Mouse (Mus musculus) gastrocnemius, postnatal 4 days (tissue): ENCODE measurements around the gene Frmd4a. TPM values are rescaled to one million over a fixed set of nuclear protein-coding genes. Genes with fewer than 3 reads are reported as not detected.
"Not testable (repeated sequence)": the region's sequence is repeated elsewhere in the genome, so short reads cannot be mapped to it uniquely, and the experiment has no call there.

Experiments
- DNase-seq, 2 experiments: peaks; one replicate each; pipeline ENCODE4 v3.0.0; 2021 to 2022; ENCODE audit warnings: low spot score in 2 of 2, mixed read lengths in 2 of 2
- total RNA-seq, 2 experiments: library from RNA; stranded (reverse); gene quantifications; 2 replicates each; pipeline ENCODE4 v1.2.3; 2021

Gene Frmd4a
- total RNA-seq, 2 experiments from 2014 or later: 32.9 to 38.0 TPM

DNA sequence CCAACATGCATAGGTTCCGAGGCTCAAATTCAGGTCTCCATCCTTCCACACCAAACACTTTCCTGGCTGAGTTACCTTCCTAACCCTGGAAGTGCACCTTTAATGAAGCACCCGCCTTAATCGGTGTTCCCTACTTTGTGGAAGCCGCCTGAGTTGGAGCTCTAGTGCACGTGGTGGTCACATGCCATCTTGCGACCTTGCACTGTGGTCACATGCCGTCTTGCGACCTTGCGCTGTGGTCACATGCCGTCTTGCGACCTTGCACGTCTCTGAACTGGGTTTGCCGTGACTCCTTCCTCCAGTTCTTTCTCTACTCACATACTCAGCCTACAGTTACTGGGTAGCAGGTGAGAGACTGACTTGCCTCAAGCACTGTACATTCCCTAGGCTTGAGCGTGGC lies 531.8 kb downstream of the Frmd4a start:
- DNase-seq: no peak

DNA sequence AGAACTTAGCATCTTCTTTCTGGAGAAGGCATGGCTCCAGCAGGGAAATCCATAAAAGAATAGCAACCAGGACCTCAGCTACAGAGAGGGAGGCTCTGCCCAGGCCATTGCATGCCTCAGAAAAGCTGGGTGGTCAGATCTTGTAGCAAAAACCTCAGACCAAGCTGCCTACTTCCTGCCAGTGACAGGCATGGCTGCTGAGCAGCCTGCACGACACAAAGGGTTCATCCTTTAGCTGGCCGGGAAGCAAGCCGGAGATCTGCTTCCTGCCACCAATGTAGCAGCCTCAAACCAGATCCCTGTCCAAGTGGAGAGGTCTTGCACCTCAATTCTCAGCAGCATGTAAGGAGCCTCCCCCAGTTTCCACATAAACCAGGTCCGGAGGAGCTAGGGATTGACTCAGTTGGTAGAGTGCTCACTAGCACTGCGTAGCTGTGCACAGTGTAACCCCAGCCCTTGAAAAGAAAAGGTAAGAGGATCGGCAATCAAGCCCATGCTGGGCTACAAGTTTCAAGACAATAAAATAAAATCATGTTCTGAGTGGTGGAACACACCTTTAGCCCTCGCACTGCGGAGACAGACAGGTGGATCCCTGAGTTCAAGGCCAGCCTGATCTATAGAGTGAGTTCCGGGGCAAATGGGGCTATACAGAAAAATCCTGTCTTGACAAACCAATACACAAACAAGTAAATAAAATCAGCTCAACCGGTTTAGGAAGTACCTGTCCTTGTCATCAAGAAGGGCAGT lies 532.7 kb downstream of the Frmd4a start:
- no peak for DNase-seq

- no peak for DNase-seq
These were observed 533.9 kb downstream of the Frmd4a start for GRCm38 (mm10) chr2:4551438-4551837.

DNA sequence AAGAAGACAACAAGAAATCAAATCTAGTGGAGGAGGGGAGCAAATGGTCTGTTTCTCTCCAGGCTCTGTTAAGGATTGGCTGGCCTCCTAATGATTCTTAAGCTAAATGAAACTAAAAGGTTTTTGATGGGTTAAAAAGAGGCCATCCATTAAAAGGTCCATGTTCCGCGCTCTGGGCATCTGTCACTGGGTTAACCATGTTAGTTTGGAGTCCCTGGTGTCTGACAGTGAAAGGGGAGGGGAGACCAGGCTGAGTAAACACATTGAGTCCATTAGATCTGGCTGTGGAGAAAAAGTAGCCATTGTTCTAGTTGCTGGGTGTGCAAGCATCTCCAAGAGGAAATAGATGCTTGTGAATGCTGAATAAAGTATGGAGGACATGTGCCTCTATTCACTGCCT lies 534.3 kb downstream of the Frmd4a start:
- DNase-seq: no peak

GRCm38 (mm10) chr2:4552486-4552885 lies 535.0 kb downstream of the Frmd4a start:
- no peak for DNase-seq

DNA sequence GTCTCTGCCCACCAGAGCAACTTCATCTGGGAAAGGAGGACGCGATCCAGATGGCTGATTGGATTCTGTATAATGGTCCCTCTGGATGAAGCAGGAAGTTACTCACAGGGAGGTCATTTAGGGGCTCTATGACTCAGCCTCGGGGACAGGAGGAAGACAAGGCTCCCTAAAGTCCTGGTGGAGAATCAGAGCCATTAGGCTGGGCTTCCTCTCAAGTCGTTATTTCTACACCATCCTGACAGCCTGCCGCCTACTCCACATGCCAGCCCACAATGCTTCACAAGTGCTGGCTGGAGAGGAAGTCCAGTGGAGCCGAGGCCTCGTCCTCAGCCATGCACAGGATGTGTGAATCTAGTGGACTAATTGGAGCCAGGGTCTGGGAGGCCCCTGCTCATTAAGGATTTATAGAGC lies 537.7 kb downstream of the Frmd4a start:
- no peak for DNase-seq

- DNase-seq: no peak
These were observed 538.7 kb downstream of the Frmd4a start for GRCm38 (mm10) chr2:4556188-4556587.

DNA sequence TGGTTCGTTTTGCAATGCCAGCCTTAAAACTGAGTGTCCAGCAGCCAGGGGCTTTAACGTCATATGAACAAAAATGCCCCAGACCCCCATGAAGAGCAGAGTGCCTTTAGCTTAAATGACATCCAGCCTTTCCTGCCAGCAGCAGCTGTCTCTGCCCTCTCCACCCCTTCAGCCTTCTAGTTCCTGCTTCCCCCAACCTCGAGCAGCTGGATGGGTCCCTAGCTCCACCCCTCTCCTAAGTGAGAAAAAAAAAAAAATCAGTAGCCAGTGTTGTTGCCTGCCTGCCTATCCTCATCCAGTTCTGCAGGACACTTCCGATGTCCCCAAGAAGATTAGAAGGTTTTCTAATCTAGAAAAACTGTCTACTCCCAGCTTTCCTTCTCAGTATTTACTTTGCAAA lies 539.5 kb downstream of the Frmd4a start:
- DNase-seq: no peak

DNA sequence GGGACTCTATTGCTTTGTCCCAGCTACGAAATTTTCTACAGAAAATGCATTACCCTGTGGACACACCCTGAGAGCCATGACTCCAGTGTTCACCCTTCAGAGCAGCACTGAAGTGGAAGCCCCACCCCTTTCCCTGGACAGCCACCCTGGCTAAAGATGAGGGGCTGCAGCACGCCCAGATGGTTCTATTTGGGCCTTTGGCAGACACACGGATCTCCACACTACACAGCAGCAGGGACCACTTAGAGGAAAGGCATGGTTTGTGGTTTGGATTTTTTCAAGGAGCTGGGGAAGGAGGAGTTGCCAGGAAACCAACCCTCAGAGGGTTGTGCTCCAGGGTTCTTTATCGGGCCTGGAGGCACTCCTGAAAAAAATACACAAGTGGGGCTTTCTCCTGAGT lies 539.9 kb downstream of the Frmd4a start:
- DNase-seq: no peak

DNA sequence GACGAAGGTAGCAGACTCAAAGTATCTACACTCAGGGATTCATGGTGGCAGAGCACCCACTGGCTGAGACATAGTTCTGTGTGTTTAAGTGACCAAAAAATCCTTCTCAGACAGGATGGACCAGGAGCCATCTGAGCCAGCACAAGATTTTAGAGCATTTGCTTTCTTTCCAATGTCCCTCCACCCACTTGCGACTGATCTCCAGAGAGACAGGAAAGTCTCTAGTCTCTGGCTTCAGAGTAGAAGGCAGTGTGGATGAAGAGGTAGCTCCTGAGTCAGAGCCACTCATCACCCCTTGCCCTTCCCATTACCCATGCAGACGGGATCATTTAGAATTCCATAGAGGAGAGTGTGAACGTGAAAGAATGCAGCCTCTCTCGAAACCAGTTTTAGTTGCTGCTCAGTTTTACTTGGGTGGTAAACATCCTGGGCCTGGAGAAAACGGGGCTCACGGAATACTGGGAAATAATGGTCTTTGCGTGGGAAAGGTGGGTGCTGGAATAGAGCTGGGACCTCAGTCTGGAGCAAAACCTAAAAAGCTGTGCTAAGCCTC lies 541.2 kb downstream of the Frmd4a start:
- no peak for DNase-seq

- peak; percentile 49 to 84 for DNase-seq
These were observed 541.8 kb downstream of the Frmd4a start for GRCm38 (mm10) chr2:4559211-4559882.

DNA sequence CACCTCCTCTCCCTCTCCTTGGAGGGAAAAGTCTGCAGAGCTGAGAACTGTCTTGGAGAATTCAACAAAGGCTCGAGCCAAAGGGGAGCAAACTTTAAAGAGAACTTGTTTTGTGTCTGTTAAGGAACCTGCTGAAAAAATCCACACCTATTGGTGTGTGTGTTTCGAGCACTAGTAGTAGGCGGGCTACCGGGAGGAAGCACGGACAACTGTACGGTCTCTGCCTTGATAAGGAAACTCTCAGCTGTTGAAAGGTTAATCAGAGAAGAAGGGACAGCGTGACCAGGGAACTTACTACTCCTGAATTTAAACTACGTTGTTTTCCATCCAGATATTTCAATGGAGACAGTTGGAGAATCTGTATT lies 542.3 kb downstream of the Frmd4a start:
- no peak for DNase-seq

- DNase-seq: not testable (repeated sequence)
These were observed 543.0 kb downstream of the Frmd4a start for GRCm38 (mm10) chr2:4560516-4560915.

- no peak for DNase-seq
These were observed 543.7 kb downstream of the Frmd4a start for GRCm38 (mm10) chr2:4561196-4561595.

- DNase-seq: no peak
These were observed 544.9 kb downstream of the Frmd4a start for GRCm38 (mm10) chr2:4562373-4562772.

GRCm38 (mm10) chr2:4562826-4563225 lies 545.3 kb downstream of the Frmd4a start:
- DNase-seq: no peak

GRCm38 (mm10) chr2:4563322-4563721 lies 545.8 kb downstream of the Frmd4a start:
- no peak for DNase-seq

DNA sequence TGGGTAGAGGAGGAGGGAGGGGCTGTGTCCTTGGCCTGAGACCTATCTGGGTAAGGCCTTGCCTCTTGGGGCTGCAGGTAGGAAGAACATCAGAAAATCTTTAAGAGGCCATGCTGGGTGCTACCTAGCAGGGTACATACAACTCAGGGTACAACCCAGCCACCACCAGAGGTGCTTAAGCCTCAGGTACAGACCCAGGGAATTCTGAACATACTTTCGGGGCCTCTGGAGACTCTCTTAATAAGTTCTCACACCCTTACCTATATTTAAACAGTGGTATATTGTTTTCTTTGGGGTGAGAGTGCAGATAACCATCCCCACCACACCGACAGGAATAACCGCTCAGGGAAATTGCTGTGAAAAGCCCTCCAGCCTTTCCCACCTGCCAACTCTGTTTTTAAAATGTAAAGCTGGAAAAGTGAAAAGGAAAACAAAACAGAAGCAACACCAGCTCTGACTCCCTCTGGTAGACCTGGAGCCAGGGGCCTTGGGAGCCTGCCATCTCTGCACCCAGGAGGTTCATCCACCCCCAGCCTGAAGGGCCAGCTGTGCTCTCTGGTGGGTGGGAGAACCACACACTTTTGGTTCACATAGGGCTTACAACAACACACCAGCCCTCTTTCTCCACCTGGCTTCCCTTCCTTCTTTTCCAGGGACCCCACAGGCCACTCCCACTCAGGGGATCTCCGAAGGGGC lies 548.9 kb downstream of the Frmd4a start:
- no peak for DNase-seq

- no peak for DNase-seq
These were observed 549.6 kb downstream of the Frmd4a start for GRCm38 (mm10) chr2:4566956-4567680.

GRCm38 (mm10) chr2:4568967-4569366 lies 551.5 kb downstream of the Frmd4a start:
- no peak for DNase-seq

DNA sequence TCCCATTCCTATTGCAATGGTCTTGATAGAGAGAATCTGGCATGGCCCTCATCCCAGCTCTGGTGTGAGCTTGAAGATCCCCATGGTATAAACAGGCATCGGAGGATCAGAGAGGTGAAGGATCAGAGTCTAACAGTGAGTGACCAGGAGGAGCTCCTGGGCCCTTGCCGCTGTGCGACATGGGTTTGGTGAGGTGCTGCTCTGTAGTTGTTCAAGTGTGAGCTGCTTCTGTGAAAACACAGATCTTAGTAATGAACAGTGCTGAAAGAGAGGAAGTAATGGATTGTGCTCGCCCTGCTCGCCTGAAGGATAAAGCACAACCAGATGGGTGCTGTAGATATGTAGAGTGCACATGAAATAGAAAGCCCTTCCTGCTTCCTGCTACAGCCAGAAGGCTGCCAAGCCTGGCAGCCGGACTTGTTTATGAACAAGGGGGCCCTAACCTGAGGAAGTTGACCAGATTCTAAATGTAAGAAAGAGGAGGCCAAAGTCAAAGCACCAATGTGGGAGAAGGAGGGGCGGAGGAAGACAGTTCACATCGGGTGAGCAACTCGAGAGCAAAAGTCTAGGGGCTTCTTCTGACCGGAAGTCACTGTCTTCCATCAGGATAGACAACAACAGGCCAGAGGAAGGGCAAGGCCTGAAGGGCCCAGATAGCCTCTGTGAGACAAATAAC lies 552.8 kb downstream of the Frmd4a start:
- no peak for DNase-seq
